Mouse (Mus musculus): Measurements from ENCODE around the gene Mndal.
"Not testable (repeated sequence)": the region's sequence is repeated elsewhere in the genome, so short reads cannot be mapped to it uniquely, and the experiment has no call there.

Gene Mndal

DNA sequence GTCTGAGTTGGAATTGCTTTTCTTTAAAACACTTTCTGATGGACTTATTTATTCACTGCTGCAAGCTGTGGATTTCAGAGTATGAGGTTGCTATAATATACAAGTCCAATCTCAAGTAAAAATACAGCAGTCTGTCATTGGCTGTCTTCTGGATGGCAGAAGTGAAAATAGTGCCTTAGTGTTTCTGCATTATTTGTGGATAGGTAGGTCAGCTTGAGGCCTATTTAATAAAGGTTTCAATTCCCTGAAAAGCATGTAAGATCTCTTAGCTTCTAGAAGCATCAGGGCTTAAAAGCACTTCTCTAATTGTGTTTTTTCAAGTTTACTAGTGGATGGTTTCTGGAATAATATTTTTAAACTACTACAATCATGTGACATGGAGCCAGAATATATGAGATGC lies 52.5 kb downstream of the Mndal start:
- DNase-seq (ENCODE audit: low spot score in 2 of 2) = not testable (repeated sequence)

DNA sequence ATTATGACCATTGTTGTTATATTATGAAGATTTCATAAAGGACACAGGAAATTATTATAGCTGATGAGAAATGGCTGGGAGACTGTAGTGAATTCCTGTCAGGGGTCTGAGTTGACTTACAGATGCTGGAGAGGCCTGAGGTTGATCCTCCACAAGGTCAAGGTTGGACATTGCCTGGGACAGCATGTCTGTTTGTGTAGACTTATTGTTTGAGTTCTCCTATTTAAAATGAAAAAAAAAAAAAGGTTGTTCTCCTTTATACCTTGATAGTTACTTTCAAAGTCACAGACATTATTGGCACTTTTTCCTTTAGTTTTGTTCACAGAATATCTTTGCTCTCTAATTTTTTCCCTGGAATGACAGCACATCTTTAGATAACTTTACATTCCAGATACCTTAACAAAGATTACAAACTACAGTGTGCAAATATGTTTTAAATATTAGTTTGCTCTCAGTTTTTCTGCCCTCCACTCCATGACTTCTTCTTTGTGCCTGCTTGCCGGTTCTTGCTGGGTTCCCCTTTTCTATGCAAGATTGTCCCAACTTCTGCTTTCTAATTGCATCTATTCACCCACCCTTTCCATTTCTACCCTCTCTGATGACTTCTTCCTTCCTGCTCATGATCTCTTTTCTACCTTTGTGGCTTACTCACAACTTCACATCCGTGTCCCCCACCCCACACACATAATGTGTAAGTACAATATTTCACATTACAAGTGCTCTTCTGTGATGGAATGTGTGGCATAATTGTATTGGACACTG lies 55.1 kb downstream of the Mndal start:
- not testable (repeated sequence) for DNase-seq (ENCODE audit: low spot score in 2 of 2)

DNA sequence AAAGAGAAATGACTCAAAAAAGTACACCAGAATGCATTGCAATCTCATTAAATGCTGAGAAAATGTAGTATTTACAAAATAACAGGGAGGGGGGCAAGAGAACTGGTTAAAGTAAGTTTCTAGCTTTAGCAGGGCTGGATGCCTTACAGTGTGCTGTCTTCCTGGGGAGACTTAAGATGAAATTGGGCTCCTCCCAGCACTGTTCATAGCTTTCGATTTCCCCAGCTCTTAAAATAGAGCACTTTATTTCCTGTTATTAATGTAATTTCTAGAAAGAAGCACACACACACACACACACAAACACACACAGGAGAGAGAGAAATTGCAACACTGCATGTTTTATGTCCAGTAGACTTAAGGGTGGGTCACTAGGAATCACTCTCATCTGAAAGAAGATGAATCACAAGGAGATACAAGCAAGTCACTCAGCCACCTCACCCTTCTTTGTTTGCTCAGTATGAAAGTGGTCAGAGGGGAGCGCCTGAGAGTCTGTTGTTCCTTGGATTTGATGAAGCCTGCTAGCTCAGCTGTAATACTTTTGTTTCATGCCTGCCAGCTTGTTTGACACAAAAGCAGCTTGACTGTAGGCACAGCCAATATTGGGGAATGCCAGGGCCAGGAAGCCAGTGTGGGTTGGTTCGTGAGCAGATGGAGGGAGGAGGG lies 62.2 kb downstream of the Mndal start:
- not testable (repeated sequence) for DNase-seq (ENCODE audit: low spot score in 2 of 2)

DNA sequence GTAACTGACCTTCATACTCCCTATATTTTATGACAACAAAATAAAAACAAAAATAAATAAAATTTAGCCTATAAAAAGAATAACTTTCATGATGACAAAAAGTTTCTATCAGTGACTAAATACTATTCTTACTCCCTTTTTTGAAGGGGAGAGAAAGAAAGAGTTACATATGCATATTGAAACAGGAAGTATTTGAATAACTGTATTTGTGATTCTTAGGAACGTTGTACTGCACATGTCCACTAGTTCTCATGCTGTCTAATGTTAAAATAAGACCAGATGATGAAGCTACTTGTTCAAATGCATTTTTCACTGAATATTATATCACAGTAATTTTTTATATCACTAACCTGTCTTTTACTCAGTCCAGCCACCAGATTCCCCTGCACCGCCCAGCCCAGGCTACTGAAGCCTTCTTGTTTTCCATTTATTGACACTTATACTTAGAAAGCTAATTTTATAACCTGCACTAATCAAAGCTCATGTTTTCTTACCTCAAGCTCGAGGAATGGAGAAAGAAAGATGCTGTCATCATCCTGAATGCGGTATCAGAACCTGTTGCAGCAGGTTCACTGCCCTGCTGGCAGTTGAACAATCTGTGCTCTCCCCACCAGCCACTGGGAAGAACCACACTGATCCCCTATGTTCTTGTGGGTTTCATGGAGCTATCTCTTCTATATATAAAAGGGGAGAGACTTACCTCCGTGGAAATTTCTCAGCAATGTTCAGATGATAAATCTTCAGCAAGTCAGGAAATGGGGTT lies 62.9 kb downstream of the Mndal start:
- not testable (repeated sequence) for DNase-seq (ENCODE audit: low spot score in 2 of 2)

DNA sequence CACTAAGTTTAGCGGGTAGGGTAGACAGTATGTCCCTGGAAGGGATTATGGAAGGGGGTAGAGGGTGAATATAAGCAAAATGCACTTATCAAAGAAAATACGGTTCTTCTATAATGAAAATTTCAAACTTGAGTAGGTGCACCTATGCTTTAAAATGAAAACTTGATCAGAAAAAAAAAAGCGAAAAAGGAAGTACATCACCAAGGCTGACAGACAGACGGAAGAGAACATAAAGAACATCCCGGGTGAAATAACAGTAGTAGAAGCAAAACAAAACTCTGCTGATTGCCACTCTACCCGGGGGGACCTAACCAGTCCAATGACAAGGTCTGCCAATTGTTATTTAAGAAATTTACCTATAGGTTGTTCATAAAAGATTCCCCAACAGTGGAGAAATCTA lies 64.0 kb downstream of the Mndal start:
- not testable (repeated sequence) for DNase-seq (ENCODE audit: low spot score in 2 of 2)

DNA sequence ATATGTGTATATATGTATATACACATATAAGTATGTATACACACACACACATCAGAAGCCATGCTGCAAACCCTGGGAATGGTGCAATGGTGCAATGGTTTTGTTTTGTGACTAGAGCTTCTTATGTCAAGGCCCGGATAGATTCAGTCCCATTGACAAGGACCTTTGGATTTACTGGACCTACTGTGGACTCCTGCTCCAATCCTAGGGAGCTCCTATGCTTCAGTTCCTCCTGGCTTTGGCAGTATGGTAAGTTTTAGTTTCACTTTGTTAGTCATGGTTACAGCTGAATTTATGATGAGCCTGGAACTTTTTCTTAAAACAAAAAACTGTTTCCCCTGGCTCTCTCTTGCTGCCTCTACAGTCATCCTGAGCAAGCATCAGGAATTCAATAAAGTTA lies 65.2 kb downstream of the Mndal start:
- DNase-seq (ENCODE audit: low spot score in 2 of 2) = not testable (repeated sequence)

DNA sequence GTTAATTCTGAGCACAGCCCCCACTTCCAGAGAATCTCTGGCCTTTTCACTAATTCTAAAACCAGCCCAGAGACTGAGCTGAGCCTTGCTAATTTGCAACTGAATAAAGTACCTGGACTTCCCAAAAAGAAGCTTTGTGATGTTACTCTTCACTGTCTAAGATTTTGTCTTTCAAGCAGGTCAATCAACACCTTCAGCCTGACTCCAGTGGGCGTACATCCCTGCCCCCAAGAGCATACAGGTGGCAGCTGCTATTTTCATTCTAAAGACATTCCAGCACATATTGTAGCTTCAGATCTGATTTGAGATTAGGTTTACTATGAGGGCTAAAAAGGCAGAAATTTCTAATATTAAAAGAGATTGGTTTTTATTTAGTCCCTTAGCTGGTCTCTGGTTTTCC lies 73.7 kb downstream of the Mndal start:
- DNase-seq (ENCODE audit: low spot score in 2 of 2) = not testable (repeated sequence)

DNA sequence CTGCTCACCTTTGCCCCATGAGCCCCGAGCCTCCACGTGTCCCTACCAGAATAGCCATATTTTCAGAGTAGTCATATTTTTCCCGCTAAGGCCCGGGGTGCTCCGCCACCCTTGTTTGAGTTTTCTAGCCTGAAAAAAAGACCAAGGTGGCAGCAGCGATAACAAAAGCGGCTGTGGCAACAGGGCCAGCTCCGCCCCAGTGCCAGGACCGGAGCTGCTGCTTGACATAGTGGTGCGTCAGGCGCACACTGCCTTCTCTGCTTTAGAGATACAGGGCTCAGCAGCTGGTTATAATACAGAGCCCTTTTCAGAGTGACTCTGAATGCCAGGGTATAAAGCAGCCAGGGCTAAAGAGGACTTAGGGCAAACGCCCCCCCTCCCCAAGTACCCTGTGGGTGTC lies 75.8 kb downstream of the Mndal start:
- no peak for DNase-seq (ENCODE audit: low spot score in 2 of 2)

DNA sequence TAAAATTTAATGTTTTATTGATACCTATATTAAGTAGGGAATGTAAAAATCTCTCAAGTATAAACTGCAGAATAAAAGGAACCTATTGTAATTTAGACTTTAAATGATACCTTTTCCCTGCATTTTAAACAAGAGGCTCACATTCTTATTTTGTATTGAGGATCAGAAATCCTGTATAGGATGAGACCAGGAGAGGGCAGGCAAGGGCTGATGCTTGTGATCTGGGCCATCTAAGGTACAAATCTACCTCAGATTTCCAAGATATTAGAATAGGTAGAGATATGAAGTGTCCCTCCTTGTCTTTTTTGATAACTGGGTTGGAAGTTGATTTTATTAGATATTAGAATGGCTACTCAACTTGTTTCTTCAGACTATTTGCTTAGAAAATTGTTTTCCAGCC lies 88.6 kb downstream of the Mndal start:
- not testable (repeated sequence) for DNase-seq (ENCODE audit: low spot score in 2 of 2)

DNA sequence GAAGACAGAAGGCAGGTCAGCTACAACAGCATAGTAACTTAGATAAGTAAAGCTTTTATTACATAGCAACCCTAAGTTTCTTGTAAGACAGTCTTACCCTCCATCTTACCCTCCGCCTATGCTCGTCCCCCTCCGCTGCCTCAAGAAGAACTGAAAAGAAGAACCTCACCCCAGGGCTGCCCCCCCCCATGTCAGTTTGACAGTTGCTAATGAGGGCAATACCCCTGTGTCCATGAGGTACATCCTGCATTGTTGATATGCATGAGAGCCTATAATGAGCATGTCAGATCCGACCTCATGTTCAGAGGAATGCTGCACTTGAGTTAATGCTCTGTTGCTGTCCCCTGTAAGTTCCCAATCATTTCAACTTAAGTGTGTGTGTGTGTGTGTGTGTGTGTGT lies 89.4 kb downstream of the Mndal start:
- DNase-seq (ENCODE audit: low spot score in 2 of 2) = not testable (repeated sequence)

DNA sequence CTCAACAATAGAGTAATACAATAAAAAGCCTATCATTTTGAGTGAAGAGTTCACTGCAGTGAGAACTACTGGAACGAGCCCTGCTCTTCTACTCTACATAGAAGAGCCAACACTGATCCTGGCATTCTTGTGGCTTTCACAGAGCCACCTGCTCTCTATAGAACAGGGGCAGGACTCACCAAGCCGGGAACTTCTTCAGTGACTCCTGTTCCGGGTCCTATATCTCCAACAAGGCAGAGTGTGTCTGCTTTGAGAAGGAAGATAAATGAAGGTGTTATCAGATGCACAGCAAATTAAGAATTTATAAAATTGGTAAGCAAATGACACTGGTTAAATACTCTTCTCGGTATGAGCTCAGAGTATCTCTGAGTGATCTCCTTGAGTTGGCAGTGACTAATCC lies 96.1 kb downstream of the Mndal start:
- DNase-seq (ENCODE audit: low spot score in 2 of 2) = not testable (repeated sequence)

DNA sequence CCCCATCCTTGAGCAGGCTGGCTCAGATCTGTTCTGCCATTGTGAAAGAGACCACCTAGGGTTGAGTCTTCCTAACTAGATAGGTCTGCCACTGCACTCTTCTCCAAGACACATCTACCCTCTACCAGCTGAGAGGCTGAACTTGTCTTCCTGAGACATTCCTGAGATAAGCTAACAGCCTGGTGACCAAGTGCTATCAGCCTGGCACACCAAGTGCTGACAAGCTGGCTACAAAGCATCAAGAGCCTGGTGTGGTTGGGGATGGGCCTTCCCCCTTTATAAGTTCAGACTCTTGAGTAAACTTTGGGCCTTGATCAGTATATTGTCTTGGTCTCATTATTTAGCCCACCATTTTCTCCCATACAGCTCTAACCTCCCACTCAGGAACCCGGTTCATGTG lies 97.5 kb downstream of the Mndal start:
- no peak for DNase-seq (ENCODE audit: low spot score in 2 of 2)

DNA sequence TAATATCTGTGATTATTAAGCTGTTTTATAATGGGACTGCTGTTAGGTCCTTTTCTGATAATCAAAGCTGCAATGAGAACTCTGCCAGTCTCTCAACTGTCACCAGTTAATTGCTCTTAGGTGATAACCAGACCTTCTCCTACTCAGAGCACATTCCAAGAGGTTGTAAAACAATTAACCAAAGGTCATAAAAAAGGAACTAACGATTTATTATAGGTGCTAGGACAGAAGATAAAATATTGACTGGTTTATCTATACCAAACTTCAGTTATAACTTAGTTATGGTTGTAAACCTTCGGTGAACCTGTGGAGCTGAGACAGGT lies 120.8 kb downstream of the Mndal start:
- DNase-seq (ENCODE audit: low spot score in 2 of 2) = not testable (repeated sequence)

DNA sequence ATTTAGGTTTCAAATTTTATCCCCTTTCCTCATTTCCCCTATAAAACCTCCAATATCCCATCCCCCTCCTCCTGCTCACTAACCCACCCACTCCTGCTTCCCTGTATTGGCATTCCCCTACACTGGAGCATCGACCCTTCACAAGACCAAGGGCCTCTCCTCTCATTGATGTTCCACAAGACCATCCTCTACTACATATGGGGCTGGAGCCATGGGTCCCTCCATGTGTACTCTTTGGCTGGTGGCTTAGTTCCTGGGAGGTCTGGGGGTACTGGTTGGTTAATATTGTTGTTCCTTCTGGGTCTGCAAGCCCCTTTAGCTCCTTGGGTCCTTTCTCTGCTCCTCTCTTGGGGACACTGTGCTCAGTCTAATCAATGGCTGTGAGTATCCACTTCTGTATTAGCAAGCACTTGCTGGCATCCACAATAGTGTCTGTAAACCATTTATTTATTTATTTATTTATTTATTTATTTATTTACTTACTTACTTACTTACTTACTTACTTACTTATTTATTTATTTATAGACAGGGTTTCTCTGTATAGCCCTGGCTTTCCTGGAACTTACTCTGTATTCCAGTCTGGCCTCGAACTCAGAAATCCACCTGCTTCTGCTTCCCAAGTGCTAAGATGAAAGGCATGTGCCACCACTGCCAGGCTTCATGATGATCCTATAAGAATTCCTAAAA lies 121.4 kb downstream of the Mndal start:
- not testable (repeated sequence) for DNase-seq (ENCODE audit: low spot score in 2 of 2)

DNA sequence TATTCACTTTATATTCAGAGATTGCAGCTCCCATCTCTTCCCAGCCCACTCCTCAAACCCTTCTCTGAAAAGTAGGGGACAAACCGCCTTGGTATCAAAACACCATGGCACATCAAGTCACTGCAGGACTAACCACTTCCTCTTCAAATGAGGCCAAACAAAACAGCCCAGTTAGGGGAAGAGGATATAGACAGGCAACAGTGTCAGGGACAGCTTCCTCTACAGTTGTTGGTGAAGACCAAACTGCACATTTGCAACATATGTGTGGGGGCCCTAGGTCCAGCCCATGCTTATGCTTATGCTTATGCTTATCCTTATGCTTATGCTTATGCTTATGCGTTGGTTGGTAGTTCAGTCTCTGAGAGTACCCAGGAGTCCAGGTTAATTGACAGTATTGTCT lies 133.0 kb downstream of the Mndal start:
- DNase-seq (ENCODE audit: low spot score in 2 of 2) = not testable (repeated sequence)

DNA sequence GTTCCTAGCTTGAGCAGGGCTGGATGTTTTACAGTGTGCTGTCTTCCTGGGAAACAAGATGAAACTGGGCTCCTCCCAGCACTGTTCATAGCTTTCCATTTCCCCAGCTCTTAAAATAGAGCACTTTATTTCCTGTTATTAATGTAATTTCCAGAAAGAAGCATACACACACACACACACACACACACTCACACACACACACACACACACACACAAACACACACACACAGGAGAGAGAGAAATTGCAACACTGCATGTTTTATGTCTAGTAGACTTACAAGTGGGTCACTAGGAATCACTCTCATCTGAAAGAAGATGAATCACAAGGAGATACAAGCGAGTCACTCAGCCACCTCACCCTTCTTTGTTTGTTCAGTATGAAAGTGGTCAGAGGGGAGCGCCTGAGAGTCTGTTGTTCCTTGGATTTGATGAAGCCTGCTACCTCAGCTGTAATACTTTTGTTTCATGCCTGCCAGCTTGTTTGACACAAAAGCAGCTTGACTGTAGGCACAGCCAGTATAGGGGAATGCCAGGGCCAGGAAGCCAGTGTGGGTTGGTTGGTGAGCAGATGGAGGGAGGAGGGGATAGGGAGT lies 139.5 kb downstream of the Mndal start:
- not testable (repeated sequence) for DNase-seq (ENCODE audit: low spot score in 2 of 2)

DNA sequence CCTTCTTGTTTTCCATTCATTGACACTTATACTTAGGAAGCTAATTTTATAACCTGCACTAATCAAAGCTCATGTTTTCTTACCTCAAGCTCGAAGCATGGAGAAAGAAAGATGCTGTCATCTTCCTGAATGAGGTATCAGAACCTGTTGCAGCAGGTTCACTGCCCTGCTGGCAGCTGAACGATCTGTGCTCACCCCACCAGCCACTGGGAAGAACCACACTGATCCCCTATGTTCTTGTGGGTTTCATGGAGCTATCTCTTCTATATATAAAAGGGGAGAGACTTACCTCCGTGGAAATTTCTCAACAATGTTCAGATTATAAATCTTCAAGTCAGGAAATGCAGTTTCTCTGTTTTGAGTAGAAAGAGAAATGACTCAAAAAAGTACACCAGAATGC lies 140.1 kb downstream of the Mndal start:
- not testable (repeated sequence) for DNase-seq (ENCODE audit: low spot score in 2 of 2)

DNA sequence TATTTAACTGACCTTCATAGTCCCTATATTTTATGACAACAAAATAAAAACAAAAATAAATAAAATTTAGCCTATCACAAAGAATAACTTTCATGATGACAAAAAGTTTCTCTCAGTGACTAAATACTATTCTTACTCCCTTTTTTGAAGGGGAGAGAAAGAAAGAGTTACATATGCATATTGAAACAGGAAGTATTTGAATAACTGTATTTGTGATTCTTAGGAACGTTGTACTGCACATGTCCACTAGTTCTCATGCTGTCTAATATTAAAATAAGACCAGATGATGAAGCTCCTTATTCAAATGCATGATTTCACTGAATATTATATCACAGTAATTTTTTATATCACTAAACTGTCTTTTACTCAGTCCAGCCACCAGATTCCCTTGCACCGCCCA lies 140.5 kb downstream of the Mndal start:
- not testable (repeated sequence) for DNase-seq (ENCODE audit: low spot score in 2 of 2)
